Mouse (Mus musculus) large intestine, adult 2 months (tissue): Measurements from ENCODE around the gene Olfr1196. TPM values are rescaled to one million over a fixed set of nuclear protein-coding genes. Genes with fewer than 3 reads are reported as not detected.
"Not testable (repeated sequence)": the region's sequence is repeated elsewhere in the genome, so short reads cannot be mapped to it uniquely, and the experiment has no call there.

Source experiments
- DNase-seq: peaks from one replicate; pipeline ENCODE4 v3.0.0-alpha.2; 2012; ENCODE audit warnings: low read depth, low spot score
- WGBS: fragments of 180-500 bp; shearing (Covaris S2); methylation state at CpG from one replicate; pipeline ENCODE4 v1.1.7; 2018; 5-methylcytosine and 5-hydroxymethylcytosine counted together
- polyA plus RNA-seq: library from polyadenylated mRNA; depleted of rRNA; stranded (reverse); fragments of >200 nt; gene quantifications from 2 replicates; pipeline ENCODE4 v1.2.3, GENCODE M21; 2012; rRNA removed

Gene Olfr1196
- not detected in 2 replicates for polyA plus RNA-seq

DNA sequence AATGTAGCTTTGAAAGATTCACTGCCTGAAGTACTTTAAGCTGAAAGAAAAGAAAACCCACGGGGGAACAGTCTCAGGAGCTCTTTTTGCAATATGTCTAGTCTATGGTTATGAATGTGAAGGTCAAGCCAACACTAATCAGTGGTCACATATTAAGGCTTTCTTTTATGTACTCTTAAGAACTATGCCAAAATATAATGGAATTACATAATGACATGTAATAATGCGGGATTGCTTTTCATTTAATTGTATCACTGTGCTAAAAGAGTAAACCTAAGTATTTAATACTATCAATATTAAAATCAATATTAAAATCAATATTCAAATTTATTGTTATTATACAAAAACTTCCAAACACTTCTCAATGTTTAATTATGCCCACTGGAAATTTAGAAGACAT lies at the start of gene Olfr1196:
Olfr1196 (minus strand) TSS at position 101 of the 400 bp plus-strand sequence.
- DNase-seq: no peak
- 77% methylated on average over 2 of the region's 2 CpGs for WGBS

DNA sequence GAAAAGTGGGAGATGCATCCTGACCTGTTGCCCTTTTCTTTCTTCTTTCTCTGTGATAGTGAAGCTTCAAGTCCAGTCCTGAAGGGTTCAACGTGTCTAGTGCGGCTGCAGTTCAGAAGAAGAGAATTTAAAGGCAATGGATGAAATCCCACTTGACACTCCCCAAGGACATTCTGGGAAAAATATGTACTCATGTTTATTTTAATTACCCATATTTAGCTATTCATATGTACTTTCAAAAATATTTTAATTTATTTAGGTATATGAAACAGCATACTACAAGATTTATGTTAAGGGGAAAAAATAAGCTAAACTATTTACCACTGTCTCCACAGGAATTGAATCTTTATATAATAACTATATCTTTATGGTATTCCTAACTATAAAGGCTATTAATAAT lies 46.9 kb upstream of the Olfr1196 start, which contains the start of gene Olfr1198:
Olfr1198 (minus strand) TSS at position 101 of the 400 bp plus-strand sequence.
- DNase-seq: no peak
- WGBS: 93% methylated on average over 2 of the region's 2 CpGs

DNA sequence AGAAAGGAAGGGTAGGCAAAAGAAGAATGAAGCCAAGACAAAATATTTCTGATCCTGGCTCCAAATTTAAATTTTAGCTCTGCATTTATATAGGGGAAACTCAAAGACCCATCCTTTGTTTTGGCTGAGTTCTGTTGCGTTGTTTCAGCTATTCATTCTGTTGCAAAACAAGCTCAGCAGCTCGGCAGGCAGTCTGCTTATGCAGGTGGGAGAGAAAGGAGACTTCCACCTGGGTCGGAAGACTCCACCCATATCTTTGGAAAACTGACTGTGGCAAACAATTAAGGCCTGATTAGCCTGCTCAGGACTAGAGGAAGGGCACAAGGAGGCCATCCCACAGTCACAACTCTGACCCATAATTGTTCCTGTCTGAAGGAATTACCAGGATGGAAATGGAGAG lies 39.0 kb upstream of the Olfr1196 start:
- no peak for DNase-seq
- WGBS: 64% methylated on average over 3 of the region's 3 CpGs

DNA sequence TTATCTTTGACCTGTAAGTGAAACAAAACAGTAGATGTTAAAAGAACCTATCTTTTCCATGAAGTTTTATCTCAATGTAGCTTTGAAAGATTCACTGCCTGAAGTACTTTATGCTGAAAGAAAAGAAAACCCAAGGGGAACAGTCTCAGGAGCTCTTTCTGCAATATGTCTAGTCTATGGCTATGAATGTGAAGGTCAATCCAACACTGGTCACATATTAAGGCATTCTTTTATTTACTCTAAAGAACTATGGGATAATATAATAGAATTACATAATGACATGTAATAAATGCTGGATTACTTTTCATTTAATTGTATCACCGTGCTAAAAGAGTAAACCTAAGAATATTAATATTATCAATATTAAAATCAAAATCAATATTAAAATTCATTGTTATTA lies 27.9 kb upstream of the Olfr1196 start, which contains the start of gene Olfr1197:
Olfr1197 (minus strand) TSS at position 101 of the 400 bp plus-strand sequence.
- DNase-seq: no peak
- WGBS: 72% methylated on average over 1 of the region's 1 CpGs

DNA sequence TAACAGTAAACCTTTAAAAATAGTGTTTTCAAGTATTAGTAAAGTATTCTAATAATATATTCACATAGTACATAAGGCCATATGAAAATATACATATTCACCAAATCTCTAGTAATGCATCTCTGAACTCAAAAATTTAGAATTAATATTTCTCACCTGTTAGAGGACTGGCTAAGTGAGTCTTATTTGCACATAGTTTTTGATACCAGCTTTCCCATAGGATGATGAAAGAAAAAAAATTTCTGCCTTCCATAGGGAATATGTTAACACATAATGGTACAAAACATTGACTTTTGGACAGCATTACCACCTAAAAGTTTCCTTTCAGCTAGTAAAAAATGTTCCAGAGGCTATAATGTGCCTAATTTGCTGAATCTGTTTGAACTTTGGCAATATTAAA lies 15.3 kb downstream of the Olfr1196 start, which contains the start of gene Olfr1195:
Olfr1195 (minus strand) TSS at position 101 of the 400 bp plus-strand sequence.
- DNase-seq: no peak

DNA sequence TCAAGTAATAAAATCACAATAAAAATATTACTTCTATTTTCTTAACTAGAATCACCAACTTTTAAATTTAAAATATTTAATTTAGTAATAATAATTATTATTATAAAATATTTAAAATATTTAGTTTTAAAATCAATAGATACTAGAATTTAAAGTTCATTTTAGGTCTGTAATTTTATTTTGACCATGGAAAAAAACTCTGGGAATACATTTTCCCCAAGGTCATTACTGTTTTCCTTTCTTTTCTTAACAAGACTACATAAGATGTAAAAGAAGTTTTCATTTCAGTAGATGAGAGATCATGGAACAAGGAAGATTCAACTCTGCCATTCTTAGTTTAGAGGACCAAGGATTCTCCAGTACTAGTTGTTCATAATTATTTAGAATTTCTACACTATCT lies 29.1 kb downstream of the Olfr1196 start, which contains the start of gene Olfr1193:
Olfr1193 (plus strand) TSS at position 301 of the 400 bp plus-strand sequence.
- not testable (repeated sequence) for DNase-seq

DNA sequence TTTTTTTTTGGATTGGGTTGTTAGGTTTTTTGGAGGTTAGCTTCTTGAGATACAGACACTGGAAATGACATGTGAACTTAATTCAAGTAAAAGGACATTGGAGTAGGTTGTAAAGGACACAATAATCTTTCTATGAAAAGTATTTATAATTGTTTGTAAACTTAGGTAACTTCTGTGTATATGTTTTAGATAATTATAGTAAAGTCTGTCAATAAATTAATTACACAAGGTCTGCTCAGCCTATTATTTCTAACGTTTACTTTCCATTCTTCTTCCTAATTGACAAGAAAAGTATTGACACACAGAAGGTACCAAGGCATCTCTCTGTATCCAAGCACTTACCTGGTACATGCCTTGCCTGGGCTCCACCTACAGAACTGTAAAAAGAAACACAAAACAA lies 56.2 kb downstream of the Olfr1196 start, which contains the start of gene Olfr1192-ps1:
Olfr1192-ps1 (plus strand) TSS at position 301 of the 400 bp plus-strand sequence.
- 31% methylated on average over 1 of the region's 1 CpGs for WGBS
- DNase-seq: no peak

Other genes starting within 250 kb of the Olfr1196 start
- gene Olfr1183, start 249.7 kb downstream of the Olfr1196 start, polyA plus RNA-seq: not detected in 2 replicates
- gene Olfr1184, start 221.0 kb downstream of the Olfr1196 start, polyA plus RNA-seq: not detected in 2 replicates
- not detected in 2 replicates for gene Olfr1185-ps1, start 211.3 kb downstream of the Olfr1196 start, polyA plus RNA-seq
- gene Olfr1186, start 186.0 kb downstream of the Olfr1196 start, polyA plus RNA-seq: not detected in 2 replicates
- gene Olfr1188, start 147.7 kb downstream of the Olfr1196 start, polyA plus RNA-seq: not detected in 2 replicates
- not detected in 2 replicates for gene Olfr1189, start 118.1 kb downstream of the Olfr1196 start, polyA plus RNA-seq
- not detected in 2 replicates for gene Olfr1191-ps1, start 64.1 kb downstream of the Olfr1196 start, polyA plus RNA-seq
- gene Olfr1192-ps1, start 56.1 kb downstream of the Olfr1196 start, polyA plus RNA-seq: not detected in 2 replicates
- gene Olfr1193, start 29.0 kb downstream of the Olfr1196 start, polyA plus RNA-seq: not detected in 2 replicates
- gene Olfr1195, start 15.4 kb downstream of the Olfr1196 start, polyA plus RNA-seq: not detected in 2 replicates
- gene Olfr1197, start 27.8 kb upstream of the Olfr1196 start, polyA plus RNA-seq: not detected in 2 replicates
- gene Olfr1198, start 46.8 kb upstream of the Olfr1196 start, polyA plus RNA-seq: not detected in 2 replicates
- gene Olfr1199, start 55.9 kb upstream of the Olfr1196 start, polyA plus RNA-seq: not detected in 2 replicates
- gene Olfr1200, start 65.9 kb upstream of the Olfr1196 start, polyA plus RNA-seq: not detected in 2 replicates
- gene Olfr1201, start 88.4 kb upstream of the Olfr1196 start, polyA plus RNA-seq: not detected in 2 replicates
- gene Olfr1202, start 109.9 kb upstream of the Olfr1196 start, polyA plus RNA-seq: not detected in 2 replicates
- gene Olfr1205, start 125.1 kb upstream of the Olfr1196 start, polyA plus RNA-seq: not detected in 2 replicates
- gene Olfr1204, start 144.7 kb upstream of the Olfr1196 start, polyA plus RNA-seq: not detected in 2 replicates
- gene Olfr1206, start 158.6 kb upstream of the Olfr1196 start, polyA plus RNA-seq: not detected in 2 replicates
- gene Olfr1208, start 197.7 kb upstream of the Olfr1196 start, polyA plus RNA-seq: not detected in 2 replicates
- not detected in 2 replicates for gene Olfr1209, start 210.6 kb upstream of the Olfr1196 start, polyA plus RNA-seq
- not detected in 2 replicates for gene Olfr1211, start 233.5 kb upstream of the Olfr1196 start, polyA plus RNA-seq
- not detected in 2 replicates for gene Olfr1212, start 249.4 kb upstream of the Olfr1196 start, polyA plus RNA-seq